Mouse (Mus musculus) hindbrain, embryonic 16.5 days (tissue): ENCODE measurements around the gene Echdc3. TPM values are rescaled to one million over a fixed set of nuclear protein-coding genes. Genes with fewer than 3 reads are reported as not detected.
A peak's percentile ranks its signal among the peaks of the same experiment; 100 is the strongest.

Experiments
- ATAC-seq: fragments of 200-750 bp; cut with Nextera tagmentation; 2 replicates; pipeline ENCODE4 v1.8.0; 2017; ENCODE audit warnings: moderate TSS enrichment, moderate library complexity
- H3K27ac ChIP-seq: fragments of 300-500 bp; sonication (generic); 2 replicates; pipeline ENCODE4 v1.5.1; 2014; ENCODE audit warnings: low read depth, mild to moderate bottlenecking, control low read depth, low read length, moderate library complexity
- H3K27me3 ChIP-seq: fragments of 300-500 bp; sonication (generic); replicated peaks from 2 replicates; pipeline ENCODE4 v1.6.1; 2014; ENCODE audit warnings: low read length; ENCODE audit not compliant: control insufficient read depth, insufficient read depth
- H3K36me3 ChIP-seq: fragments of 300-500 bp; sonication (generic); 2 replicates; pipeline ENCODE4 v1.6.1; 2014; ENCODE audit warnings: mild to moderate bottlenecking, low read length, moderate library complexity, mixed read lengths; ENCODE audit not compliant: control insufficient read depth, insufficient read depth
- H3K4me1 ChIP-seq: fragments of 300-500 bp; sonication (generic); 2 replicates; pipeline ENCODE4 v1.6.1; 2014; ENCODE audit warnings: low read depth, low read length; ENCODE audit not compliant: control insufficient read depth, insufficient read depth
- H3K4me2 ChIP-seq: fragments of 300-500 bp; sonication (generic); 2 replicates; pipeline ENCODE4 v1.6.1; 2014; ENCODE audit warnings: mild to moderate bottlenecking, low read length, control low read depth, moderate library complexity
- H3K4me3 ChIP-seq: fragments of 300-500 bp; sonication (generic); 2 replicates; pipeline ENCODE4 v1.5.1; 2014; ENCODE audit warnings: mild to moderate bottlenecking, low read length, control low read depth, moderate library complexity
- H3K9ac ChIP-seq: fragments of 300-500 bp; sonication (generic); 2 replicates; pipeline ENCODE4 v1.6.1; 2014; ENCODE audit warnings: low read depth, mild to moderate bottlenecking, control low read depth, low read length, moderate library complexity
- H3K9me3 ChIP-seq: fragments of 300-500 bp; sonication (generic); 2 replicates; pipeline ENCODE4 v1.6.1; 2014; ENCODE audit warnings: mild to moderate bottlenecking, low read length, moderate library complexity; ENCODE audit not compliant: control insufficient read depth
- WGBS: fragments of 180-500 bp; shearing (Covaris S2); extraction: QIAGEN DNeasy Blood & Tissue Kit; methylation state at CpG from one replicate; pipeline ENCODE4 v1.1.7; 2014; 5-methylcytosine and 5-hydroxymethylcytosine counted together
- polyA plus RNA-seq: library from polyadenylated mRNA; unstranded; fragments of >200 nt; fragmentation: Nextera tagmentation; extraction: Ambion mirVana; gene quantifications from 2 replicates; pipeline ENCODE4 v1.2.1, GENCODE M21; 2015

Echdc3 gene
- polyA plus RNA-seq, 1 experiment from 2014 or later = 1.9 TPM

DNA sequence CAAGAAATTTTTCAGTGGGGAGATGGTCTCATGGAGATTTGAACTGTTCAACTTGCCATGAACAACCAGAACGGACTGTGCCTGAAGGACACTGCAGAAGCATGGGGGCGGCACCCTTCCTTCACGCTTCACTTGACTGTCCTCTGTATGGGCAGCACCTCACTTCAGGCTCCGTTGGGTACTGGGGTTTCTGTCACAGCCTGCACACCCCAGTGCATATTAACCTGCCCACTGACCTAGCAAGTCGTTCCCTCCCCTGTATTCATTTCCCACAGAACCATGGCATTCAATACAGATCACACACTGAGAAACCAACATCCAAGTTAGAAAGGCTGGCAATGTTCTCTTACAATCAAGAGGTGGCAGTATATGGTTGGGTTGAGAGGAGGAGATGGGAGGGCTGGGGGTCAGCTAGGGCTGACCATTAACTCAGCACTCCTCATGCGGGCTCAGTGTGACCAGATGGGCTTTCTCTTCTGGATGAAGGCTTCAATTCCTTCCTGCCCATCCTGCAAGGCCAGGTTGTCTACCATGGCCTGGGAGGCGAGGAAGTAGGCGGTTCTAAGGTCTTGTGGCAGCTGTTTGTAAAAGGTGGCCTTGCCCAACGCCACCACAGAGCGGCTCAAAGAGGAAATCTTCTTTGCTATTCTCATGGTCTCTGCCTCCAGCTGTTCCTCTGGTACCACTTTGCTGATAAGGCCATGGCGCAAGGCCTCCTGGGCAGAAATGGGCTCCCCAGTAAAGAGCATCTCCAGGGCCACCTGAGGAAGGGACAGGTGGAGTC, 23.8 kb downstream of the Echdc3 start:
- Histone ChIP-seq H3K36me3 (no peaks in the 10 kb centered on the region), H3K4me3 (no peak overlapping the region), H3K27ac (no peak overlapping the region), H3K9ac (no peak overlapping the region), H3K4me2 (no peak overlapping the region), H3K27me3 (no peaks in the 10 kb centered on the region), H3K4me1 (peaks cover 3% of the 10 kb centered on the region), H3K9me3 (no peaks in the 10 kb centered on the region)
- WGBS = 73% methylated on average over 11 of the region's 11 CpGs
- no peak for ATAC-seq

DNA sequence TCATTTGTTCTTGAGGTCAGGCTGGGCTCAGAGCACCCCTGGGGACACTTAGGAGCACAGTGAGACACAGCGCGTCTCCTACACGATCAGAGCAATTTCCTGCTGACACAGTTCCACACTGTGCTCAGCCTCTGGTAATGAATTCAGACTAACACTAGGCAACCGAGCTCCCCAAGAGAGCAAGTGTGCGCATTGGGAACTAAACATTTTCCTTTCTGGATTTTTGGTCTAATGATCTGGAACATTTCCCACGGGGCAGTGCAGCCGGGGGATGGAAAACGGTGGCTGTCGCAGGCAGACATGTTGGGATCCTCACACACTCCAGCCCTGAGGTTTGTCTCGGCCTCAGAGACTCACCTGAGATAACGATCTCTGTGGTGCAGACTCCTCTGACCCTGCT, 25.4 kb downstream of the Echdc3 start:
- ATAC-seq = peak; percentile 90

DNA sequence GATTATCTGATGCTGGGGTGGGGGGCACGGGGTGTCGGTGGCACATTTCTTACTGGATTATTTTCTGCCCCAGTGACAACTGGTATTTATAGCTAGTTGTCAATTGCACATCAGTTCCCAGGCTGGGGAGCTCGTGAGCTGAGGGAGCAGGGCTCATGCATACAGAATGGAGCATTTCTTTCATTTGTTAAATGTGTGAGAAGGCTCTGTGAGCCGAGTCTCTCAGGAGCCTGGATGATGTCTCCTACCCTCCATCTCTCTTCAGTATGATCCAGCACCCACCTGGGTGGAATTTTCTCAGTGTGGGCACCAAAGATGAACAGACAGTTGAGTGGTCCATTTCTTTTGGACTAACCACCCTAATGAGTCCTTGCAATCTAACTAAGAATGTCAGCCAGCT, 25.9 kb downstream of the Echdc3 start:
- Histone ChIP-seq H3K27ac (peak overlapping the region; percentile 49), H3K4me1 (peaks cover 3% of the 10 kb centered on the region; the same call in 1 of the 2 replicates), H3K36me3 (no peaks in the 10 kb centered on the region), H3K27me3 (no peaks in the 10 kb centered on the region), H3K4me2 (no peak overlapping the region), H3K9me3 (no peaks in the 10 kb centered on the region), H3K4me3 (no peak overlapping the region), H3K9ac (no peak overlapping the region)
- WGBS = 40% methylated on average over 4 of the region's 4 CpGs
- peak; percentile 57 for ATAC-seq

More for the DNA sequence above, 25.4 kb downstream of the Echdc3 start:
- 34% methylated on average over 11 of the region's 11 CpGs for WGBS
- peaks cover 3% of the 10 kb centered on the region; the same call in 1 of the 2 replicates for H3K4me1 ChIP-seq
- H3K9ac ChIP-seq = no peak overlapping the region
- H3K9me3 ChIP-seq = no peaks in the 10 kb centered on the region
- peak overlapping the region; percentile 49 for H3K27ac ChIP-seq
- no peak overlapping the region for H3K4me2 ChIP-seq
- no peak overlapping the region for H3K4me3 ChIP-seq
- H3K27me3 ChIP-seq = no peaks in the 10 kb centered on the region
- no peaks in the 10 kb centered on the region for H3K36me3 ChIP-seq

DNA sequence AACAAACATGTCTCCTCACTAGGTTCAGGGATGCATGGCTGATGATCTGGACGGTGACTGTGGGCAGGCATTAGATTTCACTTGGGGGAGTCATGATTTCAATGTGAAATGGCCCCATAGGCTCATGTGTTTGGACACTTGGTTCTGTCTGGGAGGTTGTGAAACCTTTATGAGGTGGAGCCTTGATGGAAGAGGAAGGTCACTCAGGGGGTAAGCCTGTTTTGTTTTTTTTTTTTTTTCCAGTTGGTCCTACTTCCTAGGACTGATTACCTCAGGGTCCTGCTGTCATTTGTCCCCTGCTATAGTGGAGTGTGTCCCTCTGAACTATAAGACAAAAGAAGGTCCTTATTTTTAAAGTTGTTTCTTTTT, 33.1 kb downstream of the Echdc3 start:
- WGBS = 82% methylated on average over 1 of the region's 1 CpGs
- no peaks in the 10 kb centered on the region for H3K36me3 ChIP-seq
- H3K4me2 ChIP-seq = no peak overlapping the region
- H3K27ac ChIP-seq = no peak overlapping the region
- H3K4me3 ChIP-seq = no peak overlapping the region
- no peak overlapping the region for H3K9ac ChIP-seq
- H3K27me3 ChIP-seq = no peaks in the 10 kb centered on the region
- no peaks in the 10 kb centered on the region for H3K4me1 ChIP-seq
- H3K9me3 ChIP-seq = no peaks in the 10 kb centered on the region
- ATAC-seq = no peak

DNA sequence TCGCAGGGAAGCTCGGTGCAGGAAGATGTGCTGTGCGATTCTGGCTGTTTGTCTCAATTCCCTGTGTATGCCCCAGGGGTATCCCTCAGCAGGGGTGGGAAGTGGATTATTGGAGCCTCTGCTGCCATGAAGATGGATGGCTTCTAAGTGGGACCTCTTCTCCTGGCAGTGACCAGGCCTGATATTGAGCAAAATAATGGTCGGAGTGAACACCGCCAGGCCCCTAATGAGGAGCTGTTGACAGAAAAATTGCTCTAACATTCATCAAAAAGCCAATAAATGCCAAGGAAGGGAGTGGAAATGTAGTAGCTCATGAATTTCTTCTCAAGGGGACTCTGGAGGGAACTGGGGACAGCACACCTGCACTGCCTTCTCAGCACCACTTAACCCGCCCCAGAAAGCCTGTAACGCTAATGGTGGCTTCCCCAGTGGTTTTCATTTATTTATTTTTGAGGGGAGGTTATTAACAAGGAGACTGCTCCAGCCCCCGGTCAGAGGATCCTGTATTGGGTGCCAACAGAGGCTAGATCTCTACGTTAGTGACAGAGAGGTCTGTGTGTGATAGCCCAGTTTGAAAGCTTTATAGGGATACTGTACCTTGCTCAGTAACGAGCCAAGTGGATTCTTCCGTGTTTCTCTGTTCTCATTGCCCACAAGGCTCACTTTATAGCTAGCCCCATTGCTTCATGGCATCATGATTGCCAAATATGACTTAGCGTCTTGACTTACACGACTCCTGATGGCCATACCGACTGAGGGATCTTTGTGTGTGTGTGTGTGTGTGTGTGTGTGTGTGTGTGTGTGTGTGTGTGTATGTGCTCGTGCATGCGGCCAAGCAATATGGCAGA, 33.7 kb downstream of the Echdc3 start:
- ATAC-seq = peak; percentile 76
- no peak overlapping the region for H3K4me3 ChIP-seq
- 68% methylated on average over 16 of the region's 16 CpGs for WGBS
- H3K9me3 ChIP-seq = no peaks in the 10 kb centered on the region
- no peaks in the 10 kb centered on the region for H3K27me3 ChIP-seq
- H3K9ac ChIP-seq = no peak overlapping the region
- no peaks in the 10 kb centered on the region for H3K36me3 ChIP-seq
- H3K4me2 ChIP-seq = no peak overlapping the region
- no peaks in the 10 kb centered on the region for H3K4me1 ChIP-seq
- H3K27ac ChIP-seq = no peak overlapping the region

DNA sequence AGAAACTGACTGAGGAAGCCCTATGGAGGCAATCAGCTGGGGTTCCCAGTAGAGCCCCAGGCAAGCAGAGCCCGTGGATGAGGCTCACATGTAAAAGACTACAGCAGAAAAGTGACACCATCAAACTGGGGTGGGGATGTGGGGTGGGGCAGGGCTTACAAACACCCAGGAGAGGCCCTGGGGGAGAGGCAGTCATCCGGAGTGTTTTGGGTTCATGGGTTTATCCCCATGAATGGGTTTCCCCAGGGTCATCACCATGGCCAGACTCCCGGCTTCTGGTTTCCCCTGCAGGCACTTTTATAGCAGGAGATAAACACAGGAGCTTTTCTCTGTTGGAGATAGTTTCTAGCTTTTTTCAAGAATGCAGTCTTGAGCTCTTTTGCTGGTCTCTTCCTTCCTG, 39.8 kb downstream of the Echdc3 start:
- no peaks in the 10 kb centered on the region for H3K4me1 ChIP-seq
- no peaks in the 10 kb centered on the region for H3K9me3 ChIP-seq
- WGBS = 62% methylated on average over 3 of the region's 3 CpGs
- H3K4me2 ChIP-seq = no peak overlapping the region
- H3K27ac ChIP-seq = no peak overlapping the region
- no peak for ATAC-seq
- H3K27me3 ChIP-seq = no peaks in the 10 kb centered on the region
- no peaks in the 10 kb centered on the region for H3K36me3 ChIP-seq
- no peak overlapping the region for H3K4me3 ChIP-seq
- no peak overlapping the region for H3K9ac ChIP-seq

DNA sequence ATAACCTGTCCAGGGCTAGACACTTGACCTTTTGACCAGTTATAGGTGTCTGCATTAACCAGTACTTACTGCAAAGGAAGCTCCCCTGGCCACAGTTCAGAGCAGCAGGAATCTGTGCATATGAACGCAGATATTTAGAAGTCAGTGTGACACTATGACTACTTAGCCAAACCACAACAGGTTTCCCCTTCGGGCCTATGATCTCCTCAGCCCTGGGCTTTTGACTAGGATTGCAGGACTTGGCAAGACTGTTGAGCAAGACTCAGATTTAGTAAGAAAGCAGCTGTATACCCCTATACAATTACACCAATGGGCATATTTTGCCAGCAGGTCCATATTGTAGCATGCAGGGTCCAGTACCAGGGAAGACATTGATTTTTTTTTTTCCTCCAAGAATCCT, 44.3 kb downstream of the Echdc3 start:
- ATAC-seq = no peak
- H3K9me3 ChIP-seq = no peaks in the 10 kb centered on the region
- no peak overlapping the region for H3K27ac ChIP-seq
- no peaks in the 10 kb centered on the region for H3K36me3 ChIP-seq
- H3K4me1 ChIP-seq = no peaks in the 10 kb centered on the region
- 93% methylated on average over 2 of the region's 2 CpGs for WGBS
- H3K4me3 ChIP-seq = no peak overlapping the region
- H3K9ac ChIP-seq = no peak overlapping the region
- no peaks in the 10 kb centered on the region for H3K27me3 ChIP-seq
- no peak overlapping the region for H3K4me2 ChIP-seq

DNA sequence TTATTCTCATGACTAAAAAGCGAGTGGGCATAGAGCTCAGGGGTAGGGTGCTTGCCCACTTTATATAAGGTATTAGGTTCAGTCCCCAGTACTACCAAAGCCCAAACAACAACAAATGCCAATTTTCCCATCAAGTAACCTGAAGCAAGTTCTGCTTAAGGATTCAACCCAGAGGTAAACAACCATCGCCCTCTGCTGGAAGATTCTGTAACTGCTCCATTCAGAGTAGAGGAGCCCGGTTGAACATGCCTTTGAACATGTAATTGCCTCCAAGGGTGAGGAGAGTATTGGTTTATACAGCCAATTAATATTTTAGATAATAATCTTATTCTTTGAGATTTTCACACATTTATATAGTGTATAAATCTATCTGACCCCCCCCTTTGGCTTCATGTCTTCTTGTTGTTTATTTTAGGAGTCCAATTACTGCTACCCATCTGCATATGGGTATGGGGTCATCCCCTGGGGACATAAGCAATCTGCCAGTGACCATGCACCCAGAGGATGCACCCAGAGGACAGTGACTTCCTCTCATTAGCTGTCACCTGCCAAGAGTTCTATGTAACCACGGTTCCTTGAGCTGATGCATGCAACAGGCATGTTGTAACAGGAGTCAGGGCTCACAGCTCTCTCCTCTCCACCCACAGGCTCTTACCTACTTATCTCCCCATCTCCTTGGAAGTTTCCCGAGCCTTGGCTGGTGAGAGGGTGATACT, 44.8 kb downstream of the Echdc3 start:
- 29% methylated on average over 5 of the region's 5 CpGs for WGBS
- no peak overlapping the region for H3K27ac ChIP-seq
- H3K9ac ChIP-seq = no peak overlapping the region

DNA sequence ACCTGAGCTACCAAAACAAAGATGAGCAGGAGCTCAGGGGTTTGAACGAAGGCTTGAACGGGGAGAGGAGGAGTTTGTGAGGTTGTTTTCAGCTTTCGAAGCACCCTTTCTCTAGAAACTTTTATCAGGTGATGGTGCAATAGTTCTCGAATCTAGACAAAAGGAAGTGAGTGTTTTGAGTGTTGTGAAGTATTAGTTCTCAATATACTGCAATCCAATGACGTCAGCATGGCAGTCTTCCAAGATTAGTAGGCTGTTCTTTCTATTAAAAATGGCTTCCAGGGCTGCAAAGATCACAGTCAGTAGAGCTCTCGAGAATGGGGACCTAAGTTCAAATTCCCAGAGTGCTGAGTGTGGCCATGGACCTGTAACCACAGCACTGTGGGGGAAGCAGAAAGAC, 47.1 kb downstream of the Echdc3 start:
- H3K4me3 ChIP-seq = no peak overlapping the region
- no peak overlapping the region for H3K4me2 ChIP-seq
- H3K27me3 ChIP-seq = no peaks in the 10 kb centered on the region
- no peaks in the 10 kb centered on the region for H3K4me1 ChIP-seq
- no peak overlapping the region for H3K9ac ChIP-seq
- 83% methylated on average over 6 of the region's 6 CpGs for WGBS
- no peaks in the 10 kb centered on the region for H3K36me3 ChIP-seq
- no peak for ATAC-seq
- no peak overlapping the region for H3K27ac ChIP-seq
- H3K9me3 ChIP-seq = no peaks in the 10 kb centered on the region

More for the DNA sequence above, 44.8 kb downstream of the Echdc3 start:
- H3K4me2 ChIP-seq = no peak overlapping the region
- H3K9me3 ChIP-seq = no peaks in the 10 kb centered on the region
- no peak overlapping the region for H3K4me3 ChIP-seq
- H3K36me3 ChIP-seq = no peaks in the 10 kb centered on the region
- ATAC-seq = peak; percentile 45; the same call in 1 of the 2 replicates
- H3K4me1 ChIP-seq = no peaks in the 10 kb centered on the region
- H3K27me3 ChIP-seq = no peaks in the 10 kb centered on the region
